Mouse (Mus musculus): ENCODE data around the gene Fam110c.
"Not testable (repeated sequence)": the region's sequence is repeated elsewhere in the genome, so short reads cannot be mapped to it uniquely, and the experiment has no call there.

The Fam110c gene

DNA sequence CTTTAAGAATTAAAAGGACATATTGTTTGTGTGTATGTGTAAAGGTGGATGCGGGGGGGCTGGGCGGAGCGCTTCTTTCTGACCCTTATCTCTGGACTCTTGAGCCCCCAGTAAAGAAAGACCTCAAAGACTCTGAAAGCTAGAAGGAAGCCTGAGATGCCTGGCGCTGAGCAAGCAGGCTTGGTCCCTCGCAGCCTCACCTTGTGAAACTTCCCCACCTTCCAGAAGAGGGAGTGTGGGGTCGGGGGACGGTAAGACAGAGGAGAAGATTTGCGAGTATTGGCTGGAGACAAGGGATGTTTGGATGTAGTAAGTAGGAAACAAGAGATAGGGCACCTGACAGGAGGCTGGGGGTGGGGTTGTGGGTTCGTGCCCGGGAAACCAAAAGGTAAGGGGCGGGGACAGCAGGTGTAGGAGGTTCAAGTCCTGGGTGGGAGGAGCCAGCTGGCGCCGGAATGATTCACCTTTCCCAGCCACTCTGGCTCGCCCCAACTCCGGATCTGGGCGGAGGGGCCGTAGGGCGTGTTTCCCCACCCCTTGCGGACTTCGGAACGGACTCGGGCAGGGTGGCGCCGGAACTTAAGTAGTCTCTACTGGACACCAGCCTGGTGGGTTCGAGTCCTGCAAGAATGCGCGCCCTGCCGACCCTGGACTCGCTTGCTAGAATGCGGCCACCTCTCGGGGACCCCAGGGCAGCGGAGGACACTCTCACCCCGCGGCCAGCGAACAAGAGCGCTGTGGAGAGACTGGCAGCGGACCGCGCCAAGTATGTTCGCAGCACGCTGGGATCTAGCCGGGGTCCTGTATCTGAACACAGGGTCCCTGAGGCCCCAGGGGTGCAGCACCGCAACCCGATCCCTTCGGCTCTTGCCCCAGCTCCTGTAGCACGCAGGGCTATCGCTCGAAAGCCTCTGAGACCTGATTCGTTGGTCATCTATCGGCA, at the start of gene Fam110c:
Gene Fam110c (plus strand): TSS at position 450 of the 943 bp plus-strand sequence.
- peak; percentile 8 for DNase-seq

GRCm38 (mm10) chr12:31026423-31026822, 47.2 kb upstream of the Fam110c start:
- no peak for DNase-seq

GRCm38 (mm10) chr12:31052066-31052465, 21.6 kb upstream of the Fam110c start:
- no peak for DNase-seq

GRCm38 (mm10) chr12:31056291-31056864, 17.3 kb upstream of the Fam110c start:
- no peak for DNase-seq

GRCm38 (mm10) chr12:31059393-31059853, 14.2 kb upstream of the Fam110c start:
- no peak for DNase-seq

GRCm38 (mm10) chr12:31060245-31060644, 13.4 kb upstream of the Fam110c start:
- no peak for DNase-seq

DNA sequence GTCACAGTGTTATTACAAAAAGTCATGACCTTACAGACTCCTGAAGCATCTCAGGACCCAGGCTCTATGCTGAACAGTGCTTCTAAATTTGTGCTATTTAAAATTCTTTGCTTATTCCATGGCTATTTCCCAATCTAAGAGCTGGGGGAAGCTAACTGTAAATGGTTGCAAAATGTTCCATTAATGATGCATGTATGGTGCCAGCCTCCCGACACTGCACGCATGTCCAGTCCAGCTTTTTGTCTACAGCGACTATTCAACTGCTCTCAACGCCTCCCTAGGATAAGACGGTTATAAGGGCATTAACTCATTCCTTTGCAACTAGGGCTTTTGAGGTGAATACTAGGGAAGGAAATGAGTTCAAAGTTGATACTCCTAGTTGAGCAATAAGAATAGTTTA, 2.4 kb upstream of the Fam110c start:
- no peak for DNase-seq

- not testable (repeated sequence) for DNase-seq
Measured at GRCm38 (mm10) chr12:31074355-31074786, 710 bp downstream of the Fam110c start.

- DNase-seq, result peak; percentile 20
Measured at GRCm38 (mm10) chr12:31074839-31075538, 1.3 kb downstream of the Fam110c start.

DNA sequence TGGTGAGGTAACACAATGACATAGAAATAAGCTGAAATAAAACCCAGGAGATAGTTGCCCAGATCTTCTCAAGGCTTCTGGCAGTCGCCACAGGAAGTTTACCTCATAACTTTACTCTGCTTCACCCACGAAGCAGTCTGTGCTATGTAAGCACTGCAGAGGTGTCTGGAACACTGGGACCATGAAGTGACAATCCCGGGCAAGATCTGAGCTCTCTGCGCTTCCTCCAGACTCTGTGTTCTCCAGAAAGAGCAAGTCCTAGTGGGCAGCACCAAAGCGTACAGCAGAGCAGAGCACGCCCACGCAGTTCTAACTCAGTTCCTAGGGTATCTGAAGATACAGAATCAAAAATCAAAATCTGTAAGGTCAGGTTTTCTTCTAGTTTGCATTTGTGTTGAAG, 3.4 kb downstream of the Fam110c start:
- DNase-seq, result no peak

- no peak for DNase-seq
Measured at GRCm38 (mm10) chr12:31078030-31078429, 4.4 kb downstream of the Fam110c start.

GRCm38 (mm10) chr12:31080352-31080751, 6.7 kb downstream of the Fam110c start:
- no peak for DNase-seq

DNA sequence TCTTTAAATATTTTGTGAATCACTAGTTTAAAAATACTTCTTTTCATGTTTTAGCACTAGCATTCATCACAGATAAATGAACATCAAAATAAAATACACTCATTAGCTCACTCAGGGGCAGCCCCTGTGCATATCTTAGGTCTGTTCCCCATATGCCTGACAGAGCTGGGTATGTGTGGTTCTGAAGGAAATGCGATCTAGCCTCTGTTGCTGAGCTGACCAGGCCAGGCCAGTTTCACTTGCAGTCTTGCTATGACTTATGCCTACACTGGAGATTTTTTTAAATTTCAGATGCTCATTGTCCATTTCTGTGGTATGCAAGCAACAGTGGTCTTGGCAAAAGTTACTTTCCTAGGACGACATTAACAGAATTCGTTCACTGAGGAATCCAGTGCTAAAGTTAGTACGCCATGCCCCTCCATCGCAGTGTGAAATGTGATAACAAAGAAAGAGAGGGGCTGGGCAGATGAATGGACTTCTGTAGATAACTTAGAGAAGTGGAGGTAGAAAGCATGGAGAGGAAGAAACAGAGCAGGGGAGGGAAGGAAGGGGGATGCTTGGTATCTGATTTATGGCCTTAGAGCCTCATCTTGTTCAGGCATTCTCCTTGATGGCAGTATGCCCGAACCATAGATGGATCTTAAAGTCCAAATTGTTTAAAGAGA, 7.4 kb downstream of the Fam110c start:
- no peak for DNase-seq

DNA sequence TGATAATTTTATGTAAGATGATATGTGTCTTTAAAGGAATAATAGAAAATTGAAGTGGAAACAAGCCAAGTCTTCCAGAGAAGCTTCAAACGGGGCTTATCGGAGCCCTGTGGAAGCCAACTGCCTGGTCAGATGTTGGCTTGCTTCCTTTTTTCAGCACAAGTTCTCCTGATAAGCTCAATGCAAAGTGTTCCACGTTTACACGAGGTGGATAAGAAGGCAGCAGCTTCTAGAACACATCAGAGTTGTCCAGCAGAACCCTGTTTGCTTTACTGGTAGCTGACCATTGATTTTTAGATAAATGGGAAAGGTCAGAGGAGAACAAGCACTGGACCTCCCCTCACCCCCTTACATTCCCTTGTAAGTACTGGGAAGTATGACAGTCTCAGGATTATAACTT, 9.3 kb downstream of the Fam110c start:
- no peak for DNase-seq

DNA sequence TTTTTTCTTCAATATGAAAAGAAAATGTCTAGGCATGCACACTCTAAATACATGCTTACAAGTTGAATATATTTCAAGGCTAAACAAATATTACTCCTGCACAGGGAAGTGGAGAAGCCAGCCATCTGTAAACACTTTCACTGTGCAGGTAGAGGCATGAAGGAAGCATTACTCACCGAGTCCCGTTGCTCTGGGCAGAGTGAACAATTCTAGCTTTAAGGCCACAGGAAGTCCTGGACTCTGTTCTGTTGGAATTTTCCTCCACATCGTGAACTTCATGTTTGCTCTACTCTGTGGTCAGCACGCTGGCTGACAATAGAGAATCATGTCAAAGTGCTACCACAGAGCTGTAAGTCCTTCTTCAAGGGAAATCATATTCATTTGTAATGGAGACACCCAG, 9.7 kb downstream of the Fam110c start:
- no peak for DNase-seq

DNA sequence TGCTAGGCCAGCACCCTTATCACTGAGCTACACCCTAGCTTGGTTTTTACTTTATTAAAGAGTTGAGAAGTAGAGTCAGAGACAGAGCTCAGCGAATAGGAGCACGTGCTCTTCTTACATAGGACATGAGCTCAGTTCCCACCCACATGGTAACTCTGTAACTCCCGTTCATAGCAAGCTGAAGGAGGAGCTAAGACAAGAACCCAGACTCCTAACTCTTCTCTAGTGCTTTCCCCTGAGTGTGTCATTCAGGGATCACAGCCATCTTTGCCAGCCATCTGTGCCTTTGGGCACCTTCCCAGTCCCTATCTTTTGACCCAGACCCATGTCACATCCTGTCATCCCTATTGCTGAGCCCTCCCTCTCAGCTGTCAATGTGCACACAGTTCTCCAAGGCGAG, 13.4 kb downstream of the Fam110c start:
- DNase-seq, result no peak

DNA sequence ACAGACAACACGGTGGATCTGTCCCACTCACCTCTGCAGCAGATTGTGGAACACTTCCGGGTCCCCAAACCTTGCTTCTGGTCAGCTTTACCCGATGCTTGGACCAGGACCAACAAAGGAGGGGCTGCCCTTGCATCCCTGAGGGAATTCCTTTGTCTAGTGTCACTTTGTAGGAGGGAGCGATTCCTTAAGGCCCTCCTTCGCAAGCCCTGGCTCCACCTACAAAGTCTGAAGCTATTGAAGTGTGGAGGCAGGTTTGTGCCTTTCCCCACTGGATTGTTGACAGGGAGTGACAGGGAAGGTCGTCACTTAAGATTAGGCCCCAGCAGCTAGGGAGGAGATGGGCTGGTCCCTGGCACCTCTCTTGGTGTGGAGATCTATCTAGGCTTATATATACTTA, 16.7 kb downstream of the Fam110c start:
- DNase-seq, result no peak

- no peak for DNase-seq
Measured at GRCm38 (mm10) chr12:31090882-31091640, 17.4 kb downstream of the Fam110c start.

GRCm38 (mm10) chr12:31092481-31092880, 18.8 kb downstream of the Fam110c start:
- no peak for DNase-seq

- no peak for DNase-seq
Measured at GRCm38 (mm10) chr12:31097185-31097584, 23.5 kb downstream of the Fam110c start.

DNA sequence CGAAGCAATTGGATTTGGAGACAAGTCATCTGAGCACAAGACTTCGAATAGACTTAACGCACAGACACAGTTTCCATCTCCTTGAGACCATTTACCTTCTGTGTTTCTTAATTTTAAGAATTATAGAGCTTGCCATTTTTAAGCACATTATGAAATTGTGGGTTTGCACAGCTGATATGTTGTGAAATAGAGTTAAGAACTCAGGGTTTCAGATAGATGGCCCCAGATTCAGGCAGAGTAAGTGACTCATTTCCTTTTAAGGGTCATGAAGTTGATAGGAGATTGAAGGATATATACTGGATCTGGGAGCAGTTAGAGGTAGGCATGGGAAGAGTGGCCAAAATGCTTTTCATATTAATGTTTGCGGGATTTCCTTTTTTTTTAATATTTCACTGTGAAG, 27.5 kb downstream of the Fam110c start:
- no peak for DNase-seq

DNA sequence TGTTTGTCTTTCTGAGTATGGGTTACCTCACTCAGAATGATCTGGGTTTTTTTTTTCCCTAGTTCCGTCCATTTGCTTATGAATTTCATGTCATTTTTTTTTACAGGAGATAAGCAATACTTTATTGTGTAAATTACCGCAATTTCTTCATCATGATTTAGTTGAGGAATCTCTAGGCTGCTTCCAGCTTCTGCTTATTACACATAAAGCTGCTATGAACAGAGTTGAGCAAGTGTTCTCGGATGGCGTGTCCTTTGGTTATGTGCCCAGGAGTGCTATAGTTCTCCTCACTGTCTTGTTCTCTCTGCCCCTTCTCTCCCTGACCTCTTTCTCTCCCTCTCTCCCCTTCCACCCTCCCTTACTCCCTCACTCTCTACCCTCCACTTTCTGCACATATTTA, 28.2 kb downstream of the Fam110c start:
- no peak for DNase-seq

All from right cerebral cortex, postnatal 4 days (tissue).